Mouse (Mus musculus): ENCODE measurements around the gene Pnkp.

Gene Pnkp

DNA sequence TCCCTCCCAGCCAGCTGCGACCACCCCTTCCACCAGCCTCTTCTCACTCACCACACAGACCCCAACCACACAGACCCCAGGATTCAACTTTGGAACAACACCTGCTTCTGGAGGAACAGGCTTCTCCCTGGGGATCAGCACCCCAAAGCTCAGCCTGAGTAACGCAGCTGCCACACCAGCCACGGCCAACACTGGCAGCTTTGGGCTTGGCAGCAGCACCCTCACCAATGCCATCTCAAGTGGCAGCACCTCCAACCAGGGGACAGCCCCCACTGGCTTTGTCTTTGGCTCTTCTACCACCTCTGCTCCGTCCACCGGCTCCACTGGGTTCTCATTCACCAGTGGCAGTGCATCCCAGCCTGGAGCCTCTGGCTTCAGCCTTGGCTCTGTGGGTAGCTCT lies 28.2 kb upstream of the Pnkp start:
- DNase-seq (ENCODE audit: low read depth) = no peak

DNA sequence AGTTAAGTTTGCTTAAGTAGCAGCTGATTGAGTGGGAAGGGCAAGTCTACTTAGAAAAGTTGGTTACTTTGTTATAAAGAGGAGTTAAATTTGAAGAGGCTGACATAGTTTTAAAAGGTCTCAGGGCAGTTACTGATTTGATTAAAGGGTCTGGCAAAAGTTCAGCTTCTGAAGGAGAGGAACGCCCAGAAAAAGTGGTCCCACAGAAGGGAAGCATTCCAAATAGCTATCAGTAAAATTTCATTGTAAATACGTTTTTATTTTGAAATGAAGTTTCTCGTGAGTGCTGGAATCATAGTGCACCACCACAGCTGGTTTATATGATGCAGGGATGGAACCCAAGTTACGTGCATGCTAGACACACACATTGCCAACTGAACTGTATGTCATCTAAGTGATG lies 24.2 kb upstream of the Pnkp start:
- DNase-seq (ENCODE audit: low read depth) = peak; percentile 31

DNA sequence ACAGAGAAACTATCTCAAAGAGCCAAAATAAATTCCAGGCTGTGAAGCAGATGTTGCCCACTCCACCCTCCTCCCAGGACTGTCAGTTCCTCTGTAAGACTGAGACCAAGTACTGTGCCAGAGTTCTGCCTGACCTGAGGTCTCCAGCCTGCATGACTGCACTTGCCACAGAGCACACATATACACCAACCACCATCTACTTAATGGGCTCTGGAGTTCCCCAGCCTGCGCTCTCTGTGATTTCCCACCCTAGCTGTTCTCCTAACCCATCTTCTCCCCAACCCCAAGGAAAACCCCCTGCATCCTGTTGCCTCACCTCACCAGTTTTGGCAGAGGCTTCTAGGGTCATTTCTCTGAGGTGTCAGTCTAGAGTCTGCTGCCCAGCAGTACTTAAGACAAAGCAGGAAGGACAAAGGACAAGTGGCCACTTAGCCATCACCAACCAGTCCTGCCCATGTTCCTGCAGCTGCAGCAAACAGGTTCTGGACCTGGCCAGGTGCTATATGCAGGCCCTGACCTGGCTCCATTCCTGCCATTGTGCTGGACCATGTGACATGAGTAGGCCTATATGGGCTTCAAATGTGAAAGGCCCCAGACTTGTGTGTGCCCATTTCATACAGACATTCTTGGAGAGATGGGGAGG lies 21.4 kb upstream of the Pnkp start:
- no peak for DNase-seq (ENCODE audit: low read depth)

DNA sequence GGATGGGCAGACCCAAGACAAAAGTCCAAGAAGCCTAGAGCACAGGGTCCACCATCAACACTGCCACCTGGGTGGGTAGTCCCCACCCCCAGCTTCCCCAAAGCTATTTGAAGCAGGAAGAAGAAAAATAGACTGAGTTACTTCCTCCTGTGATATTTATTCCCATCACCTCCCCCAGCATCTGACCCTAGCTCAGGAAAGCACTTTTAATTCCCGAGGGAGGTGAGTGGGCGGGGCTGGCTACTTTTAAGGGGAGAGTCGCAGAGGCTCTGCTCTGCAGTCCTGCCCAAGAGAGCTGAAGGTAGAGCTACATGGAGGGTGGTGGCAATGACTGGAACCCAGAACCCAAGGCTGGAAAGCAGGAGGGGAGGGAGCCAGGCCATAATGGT lies 20.9 kb upstream of the Pnkp start:
- no peak for DNase-seq (ENCODE audit: low read depth)

DNA sequence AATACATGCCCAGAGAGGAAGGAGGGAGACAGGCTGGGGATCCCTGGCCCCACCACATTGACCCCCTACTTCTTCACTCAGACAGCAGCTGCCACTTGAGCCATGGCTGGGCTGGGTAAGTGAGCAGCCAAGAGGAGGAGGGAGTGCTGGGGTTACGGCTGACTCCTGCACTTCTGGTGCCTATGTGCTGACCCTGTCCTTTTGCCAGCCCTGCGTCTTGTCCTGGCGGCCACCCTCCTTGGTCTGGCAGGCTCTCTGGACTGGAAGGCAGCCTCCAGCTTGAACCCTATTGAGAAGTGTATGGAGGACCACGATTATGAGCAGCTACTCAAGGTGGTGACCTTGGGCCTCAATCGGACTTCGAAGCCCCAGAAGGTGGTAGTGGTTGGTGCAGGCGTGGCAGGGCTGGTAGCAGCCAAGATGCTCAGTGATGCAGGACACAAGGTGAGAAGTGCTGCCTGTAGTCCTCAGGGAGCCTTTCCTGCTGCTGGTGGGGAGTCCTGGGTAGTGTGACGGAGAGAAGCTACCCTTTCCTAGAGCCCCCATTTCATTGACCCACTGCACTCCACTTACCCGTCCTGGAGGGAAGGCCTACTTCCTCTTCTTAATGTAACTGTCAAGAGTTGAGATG lies 20.4 kb upstream of the Pnkp start:
- DNase-seq (ENCODE audit: low read depth) = no peak

DNA sequence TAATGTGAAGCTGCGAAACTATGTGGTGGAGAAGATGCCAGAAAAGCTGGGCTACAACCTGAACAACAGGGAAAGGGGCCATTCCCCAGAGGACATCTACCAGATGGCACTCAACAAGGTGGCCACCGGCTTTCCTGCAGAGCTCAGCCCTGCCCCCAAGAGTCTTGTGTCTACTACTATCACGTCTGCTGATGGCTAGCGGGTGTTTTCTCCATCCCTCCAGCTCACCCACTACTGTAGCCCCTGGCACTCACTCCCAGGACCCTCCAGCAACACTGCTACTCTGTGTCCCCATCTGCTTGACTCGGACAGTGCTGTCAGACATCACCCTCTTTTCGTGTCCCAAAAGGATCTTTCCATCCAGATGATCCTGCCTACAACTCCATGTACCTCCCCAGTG lies 18.9 kb upstream of the Pnkp start:
- DNase-seq (ENCODE audit: low read depth) = no peak

DNA sequence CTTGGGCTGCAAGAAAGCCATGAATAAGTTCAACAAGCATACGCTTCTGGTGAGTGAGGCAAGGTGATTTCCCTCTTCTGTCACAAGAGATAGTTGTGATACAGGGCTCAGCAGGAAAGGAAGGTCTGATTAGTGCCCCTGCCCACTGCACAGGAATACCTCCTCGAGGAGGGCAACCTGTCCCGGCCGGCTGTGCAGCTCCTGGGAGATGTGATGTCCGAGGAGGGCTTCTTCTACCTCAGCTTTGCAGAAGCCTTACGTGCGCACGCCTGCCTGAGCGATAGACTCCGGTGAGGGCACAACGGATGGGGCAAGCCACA lies 17.8 kb upstream of the Pnkp start:
- no peak for DNase-seq (ENCODE audit: low read depth)

DNA sequence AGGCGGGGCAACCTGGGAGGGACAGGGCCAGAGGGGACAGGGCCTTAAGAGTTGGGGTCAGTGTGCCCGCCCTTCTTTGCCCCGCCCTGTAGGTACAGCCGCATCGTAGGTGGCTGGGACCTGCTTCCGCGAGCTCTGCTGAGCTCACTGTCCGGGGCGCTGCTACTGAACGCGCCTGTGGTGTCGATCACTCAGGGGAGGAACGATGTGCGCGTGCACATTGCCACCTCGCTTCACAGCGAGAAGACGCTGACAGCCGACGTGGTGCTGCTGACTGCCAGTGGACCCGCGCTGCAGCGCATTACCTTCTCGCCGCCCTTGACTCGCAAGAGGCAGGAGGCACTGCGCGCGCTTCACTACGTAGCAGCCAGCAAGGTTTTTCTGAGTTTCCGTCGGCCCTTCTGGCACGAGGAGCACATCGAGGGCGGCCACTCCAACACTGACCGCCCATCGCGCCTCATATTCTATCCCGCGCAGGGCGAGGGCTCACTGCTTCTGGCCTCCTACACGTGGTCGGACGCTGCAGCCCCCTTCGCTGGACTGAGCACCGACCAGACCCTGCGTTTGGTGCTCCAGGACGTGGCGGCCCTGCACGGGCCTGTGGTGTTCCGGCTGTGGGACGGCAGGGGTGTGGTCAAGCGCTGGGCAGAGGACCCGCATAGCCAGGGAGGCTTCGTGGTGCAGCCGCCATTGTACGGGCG lies 17.3 kb upstream of the Pnkp start:
- no peak for DNase-seq (ENCODE audit: low read depth)

DNA sequence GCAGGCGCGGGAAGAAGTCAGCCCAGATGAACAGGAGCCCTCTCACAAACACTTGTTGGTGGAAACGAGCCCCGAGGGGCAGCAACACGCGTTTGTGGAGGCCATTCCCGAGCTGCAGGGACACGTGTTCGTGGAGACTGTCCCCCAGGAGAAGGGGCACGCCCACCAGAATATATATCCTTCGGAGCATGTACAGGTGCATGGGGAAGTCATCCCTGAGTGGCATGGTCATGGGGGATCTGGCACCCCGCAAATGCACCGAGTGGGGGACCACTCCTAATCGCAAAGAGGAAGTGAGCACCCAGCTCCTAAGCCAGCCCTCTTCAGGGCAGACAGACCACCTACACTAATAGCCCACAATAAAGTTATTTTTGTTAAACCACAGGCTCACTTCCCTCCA lies 16.5 kb upstream of the Pnkp start:
- DNase-seq (ENCODE audit: low read depth) = no peak

DNA sequence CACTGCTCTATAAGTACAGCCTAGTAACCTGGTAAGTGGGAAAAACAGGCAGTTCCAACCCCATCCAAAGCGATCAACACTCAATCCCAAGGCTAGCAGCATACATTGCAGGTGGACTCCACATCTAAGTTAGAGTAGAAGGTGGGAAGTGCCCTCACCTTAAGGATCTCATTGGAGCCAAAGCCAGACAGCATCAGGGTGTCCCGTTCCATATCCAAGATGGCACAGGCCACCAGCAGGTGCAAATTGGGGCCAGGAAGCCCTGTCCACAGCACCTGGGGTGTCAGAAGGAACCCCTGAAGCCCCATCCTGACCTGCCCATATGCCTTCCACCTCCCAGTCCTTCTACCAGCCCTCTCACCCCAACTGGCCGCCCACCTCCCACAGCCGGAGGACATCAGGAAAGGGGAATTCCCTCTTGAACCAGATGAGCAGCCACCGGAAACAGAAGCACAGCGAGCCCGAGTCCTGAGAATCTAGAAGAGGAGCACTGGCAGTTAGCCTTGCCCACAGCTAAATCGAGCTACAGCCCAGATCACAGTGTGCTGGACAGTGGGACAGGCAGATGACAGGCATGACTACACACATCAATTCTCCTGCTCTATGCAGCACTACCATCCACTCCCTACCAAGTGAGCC lies 15.0 kb upstream of the Pnkp start:
- DNase-seq (ENCODE audit: low read depth) = no peak

DNA sequence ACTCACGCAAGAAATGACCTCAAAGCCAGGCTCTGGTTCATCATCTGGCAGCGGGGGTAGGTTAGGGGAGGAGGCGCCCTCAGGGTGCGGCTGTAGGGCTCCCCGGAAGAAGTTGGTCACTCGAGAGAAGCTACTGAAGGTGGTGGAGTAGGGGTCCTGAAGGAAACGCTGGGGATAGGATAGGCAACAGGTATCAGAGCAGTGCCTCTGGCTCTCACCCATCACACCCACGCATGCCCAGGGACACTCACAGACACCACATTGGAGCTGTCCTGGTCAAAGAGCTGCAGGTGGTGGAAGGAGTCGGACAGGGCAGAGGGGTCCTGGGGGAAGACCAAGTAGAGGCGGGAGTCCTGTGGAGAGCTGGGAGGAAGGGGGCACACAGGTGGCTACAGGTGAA lies 11.9 kb upstream of the Pnkp start:
- no peak for DNase-seq (ENCODE audit: low read depth)

DNA sequence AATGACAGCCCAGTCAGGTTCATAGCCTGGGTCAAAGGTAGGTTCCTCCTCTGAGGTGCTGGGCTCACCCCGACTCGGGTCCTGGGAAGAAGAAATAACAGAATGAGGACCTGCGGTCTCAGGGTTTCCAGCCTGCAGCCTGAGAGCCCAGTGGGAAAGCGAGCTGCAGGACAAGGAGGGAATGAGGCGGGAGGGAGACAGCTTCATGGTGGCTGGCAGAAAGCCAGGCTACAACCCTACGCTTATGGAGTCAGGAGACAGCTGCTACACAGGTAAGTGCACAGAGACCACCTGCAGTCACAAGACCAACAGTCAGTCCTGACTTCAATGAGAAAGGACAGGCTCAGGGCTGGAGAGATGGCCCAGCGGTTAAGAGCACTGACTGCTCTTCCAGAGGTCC lies 10.1 kb upstream of the Pnkp start:
- DNase-seq (ENCODE audit: low read depth) = no peak

DNA sequence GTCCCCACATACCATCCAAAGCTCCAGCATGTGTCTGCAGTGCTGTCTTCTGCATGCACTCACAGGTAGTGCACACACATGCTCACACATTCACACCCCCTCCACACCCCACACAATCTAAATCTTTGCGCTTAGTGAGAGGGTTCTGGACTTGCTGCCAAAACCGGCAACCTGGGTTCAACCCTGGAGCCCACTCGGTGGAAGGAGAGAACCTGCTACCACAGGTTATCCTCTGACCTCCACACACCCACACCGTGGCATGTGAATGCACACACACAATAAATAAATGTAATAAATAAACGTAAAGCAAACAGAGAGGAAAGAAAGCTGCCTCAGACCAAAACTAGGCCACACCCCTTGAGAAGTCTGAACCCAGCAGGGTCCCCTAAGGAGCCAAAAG lies 9.2 kb upstream of the Pnkp start:
- DNase-seq (ENCODE audit: low read depth) = no peak

DNA sequence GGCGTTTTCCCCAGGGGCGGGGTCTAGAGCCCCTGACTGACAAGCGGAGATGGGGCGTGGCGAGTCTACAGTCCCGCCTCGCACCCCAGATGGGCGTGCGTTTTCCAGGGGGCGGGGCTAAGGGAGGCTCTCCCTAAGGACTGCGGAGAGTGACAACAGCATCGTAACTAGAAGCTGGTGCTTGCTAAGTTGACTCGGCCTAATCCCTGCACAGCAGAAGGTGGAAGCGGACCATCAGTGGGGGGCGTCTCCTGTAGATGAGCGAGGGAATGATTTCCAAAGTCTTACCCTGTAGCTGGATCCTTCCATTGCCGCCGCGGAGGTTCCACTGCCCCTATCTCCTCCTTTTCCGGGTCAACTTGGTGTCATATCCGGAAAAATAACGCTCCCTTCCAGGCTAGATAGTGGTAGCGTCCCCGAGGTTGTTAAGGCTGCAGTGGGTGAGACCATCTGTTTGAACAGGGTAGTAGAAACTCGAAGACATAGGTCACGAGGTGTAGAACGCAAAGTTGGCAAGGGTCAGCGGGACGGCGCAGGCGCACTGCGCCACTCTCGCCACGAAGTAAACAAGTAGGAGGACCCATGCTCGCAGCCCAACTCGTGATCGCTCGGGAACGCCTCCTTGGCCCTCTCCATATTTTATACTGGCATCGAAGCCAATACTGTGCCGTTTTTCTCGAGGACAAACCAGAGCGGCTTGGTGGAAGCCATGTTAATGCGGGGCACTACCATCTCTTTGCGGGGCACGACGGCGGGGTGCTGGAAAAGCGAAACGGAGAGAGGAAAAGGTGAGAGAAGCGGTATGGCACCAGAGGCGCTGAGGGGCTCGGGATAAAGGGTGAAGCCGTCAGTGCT lies 8.2 kb upstream of the Pnkp start, which contains the start of the genes Akt1s1 and Tbc1d17:
TSS of gene Akt1s1 (plus strand) at position 431 of the 855 bp plus-strand sequence.
TSS of gene Tbc1d17 (minus strand) at position 519 of the 855 bp plus-strand sequence.
- DNase-seq (ENCODE audit: low read depth) = peak; percentile 100

DNA sequence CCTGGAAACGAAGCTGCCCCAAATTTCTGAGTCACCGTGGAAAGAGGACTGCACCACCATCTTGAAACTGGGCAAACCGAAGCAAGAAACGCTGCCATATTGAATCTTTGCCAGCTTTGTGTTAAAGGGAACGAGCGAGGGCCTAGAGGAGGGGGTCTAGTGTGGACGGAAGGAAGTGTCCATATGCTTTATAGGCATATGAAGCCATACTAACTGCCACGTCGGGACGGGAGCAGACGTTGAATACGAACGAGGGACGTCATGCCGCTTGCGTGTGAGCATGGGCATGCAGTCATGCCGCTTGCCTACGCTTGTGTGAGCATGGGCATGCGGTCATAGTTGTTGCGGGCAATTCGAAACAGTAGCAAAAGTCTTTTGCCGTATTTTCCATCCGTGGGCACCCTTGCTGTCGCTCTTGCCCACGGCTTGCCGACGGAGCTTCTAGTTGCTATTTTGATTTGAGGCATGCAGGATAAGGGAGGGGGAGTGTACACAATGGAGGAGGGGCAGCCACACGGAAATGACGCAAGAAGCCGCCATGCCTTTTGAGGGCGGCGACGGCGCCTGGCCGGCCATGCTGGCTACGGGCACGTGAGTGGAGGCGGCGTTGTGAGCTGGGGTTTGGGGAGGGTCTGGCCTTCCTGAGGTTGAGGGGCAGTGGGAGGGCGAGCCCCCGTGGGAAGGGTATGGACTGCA lies 7.4 kb upstream of the Pnkp start:
- DNase-seq (ENCODE audit: low read depth) = peak; percentile 95

DNA sequence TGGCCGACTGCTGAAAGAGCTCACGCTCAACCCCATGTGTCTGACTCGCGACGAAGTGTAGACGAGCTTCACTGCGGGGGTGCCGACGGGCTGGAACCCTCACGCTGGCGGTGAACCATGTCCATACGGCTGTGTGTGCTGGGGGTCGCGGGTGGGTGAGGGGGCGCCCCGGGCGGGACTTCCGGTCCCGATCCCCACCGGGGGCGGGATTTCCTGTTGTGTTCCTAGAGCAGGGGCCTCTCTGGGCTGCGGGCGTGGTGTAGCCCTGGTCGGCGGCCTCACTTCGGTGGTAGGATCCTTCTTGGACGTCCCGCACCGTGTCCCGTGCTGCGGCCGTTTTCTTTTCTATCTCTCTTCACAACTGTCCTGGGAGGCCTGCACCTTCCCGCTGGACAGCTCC lies 6.8 kb upstream of the Pnkp start:
- peak; percentile 88 for DNase-seq (ENCODE audit: low read depth)

DNA sequence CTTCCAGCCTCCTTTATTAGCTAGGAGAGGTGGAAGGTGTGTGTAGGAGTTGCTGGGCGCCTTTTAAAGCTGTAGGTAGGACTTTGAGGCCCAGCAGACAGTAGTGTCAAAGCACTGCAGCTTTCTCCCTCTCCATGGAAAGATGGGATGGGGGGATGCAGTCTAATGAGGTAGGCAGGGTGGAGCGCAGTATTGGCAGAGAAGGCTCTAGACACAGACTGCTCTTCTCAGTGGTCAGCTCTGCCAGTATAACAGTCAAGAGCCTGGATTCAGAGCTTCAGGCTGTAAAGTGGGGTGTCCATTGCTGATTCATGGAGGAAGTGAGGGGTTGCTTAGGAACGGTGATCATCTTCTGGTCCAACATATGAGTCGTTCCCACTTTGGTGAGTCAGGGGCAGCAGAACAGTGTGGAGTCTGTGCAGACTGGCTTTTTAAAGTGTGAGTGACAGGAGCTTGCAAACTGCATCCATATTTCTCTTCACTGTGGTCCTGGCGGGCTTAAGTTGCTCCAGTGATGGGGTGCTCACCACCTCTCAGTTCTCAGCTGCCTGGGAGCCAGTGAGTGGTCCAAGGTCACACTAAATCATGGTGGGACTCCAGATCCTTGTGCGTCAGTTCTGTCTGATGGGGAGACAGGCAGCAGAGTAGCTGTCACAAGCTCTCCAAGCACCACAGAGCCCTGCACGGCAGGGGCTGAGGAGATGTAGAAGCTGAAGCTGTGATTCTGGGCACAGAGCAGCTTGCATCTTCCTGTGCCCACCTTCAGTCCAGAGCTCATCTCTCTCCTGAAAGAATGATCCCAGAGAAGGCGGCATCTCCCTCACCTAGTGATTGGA lies 5.9 kb upstream of the Pnkp start:
- peak; percentile 78 for DNase-seq (ENCODE audit: low read depth)

DNA sequence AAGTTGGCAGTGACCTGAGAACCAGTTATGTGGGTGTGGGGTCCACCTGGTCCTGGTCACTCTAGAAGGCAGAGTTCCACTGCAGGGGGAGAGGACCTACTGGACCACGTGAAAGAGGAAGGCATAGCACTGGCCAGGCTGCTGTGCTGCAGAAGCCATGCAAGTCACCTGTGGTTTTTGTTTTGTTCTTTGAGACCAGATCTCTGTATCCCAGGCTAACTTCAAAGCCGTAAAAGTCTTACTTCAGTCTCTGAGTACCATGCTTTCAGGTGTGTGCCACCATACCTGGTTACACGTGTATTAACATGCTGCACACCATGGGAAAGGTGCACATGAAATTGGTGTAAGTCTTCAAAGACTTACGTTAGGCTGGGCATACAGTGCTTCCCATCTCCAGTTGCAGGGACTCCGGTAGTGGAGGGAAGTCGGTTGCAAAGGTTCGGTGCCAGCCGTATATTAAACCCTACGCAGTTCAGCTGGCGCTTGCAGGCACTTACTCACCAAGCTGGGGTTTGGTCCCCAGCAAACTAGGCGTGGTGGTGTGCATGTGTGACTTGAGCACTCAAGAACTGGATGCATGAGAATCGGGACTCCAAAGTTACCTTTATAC lies 5.2 kb upstream of the Pnkp start:
- DNase-seq (ENCODE audit: low read depth) = no peak

DNA sequence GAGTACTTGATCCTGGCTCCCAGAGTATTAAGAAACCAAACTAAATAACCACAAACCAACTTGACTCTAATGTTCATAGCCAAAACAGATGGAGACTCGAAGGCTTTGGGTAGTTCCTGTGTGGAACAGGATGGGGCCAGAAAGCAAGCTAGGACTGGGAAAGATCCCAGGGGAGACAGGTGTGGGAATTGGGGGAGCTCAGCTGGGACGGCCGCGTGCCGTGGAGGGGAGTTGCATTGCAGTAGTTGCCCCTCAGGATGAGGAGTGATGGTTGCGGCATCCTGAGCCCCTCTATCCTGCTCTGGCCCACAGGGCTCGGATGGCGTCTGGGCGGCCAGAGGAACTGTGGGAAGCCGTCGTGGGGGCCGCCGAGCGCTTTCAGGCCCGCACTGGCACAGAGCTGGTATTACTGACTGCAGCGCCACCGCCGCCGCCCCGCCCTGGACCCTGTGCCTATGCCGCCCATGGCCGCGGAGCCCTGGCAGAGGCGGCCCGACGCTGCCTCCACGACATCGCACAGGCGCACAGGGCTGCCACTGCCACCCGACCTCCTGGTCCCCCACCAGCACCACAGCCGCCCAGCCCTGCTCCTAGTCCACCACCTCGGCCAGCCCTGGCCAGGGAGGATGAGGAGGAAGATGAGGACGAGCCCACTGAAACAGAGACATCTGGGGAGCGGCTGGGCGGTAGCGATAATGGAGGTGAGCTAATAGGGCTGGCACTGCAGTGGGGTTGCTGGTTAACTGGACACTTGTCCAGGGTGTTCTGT lies 4.5 kb upstream of the Pnkp start:
- no peak for DNase-seq (ENCODE audit: low read depth)
